Mouse (Mus musculus) midbrain, embryonic 16.5 days (tissue): ENCODE measurements at regions not wholly inside any gene's neighbourhood (a gene's known extent, or its start where the extent isn't known, plus 50 kb on each side); places are given as distances from the start of the nearest gene placed in this dataset.

Experiments
- ATAC-seq: fragments of 200-750 bp; cut with Nextera tagmentation; 2 replicates; pipeline ENCODE4 v1.8.0; 2017; ENCODE audit warnings: moderate TSS enrichment
- H3K27ac ChIP-seq: fragments of 300-500 bp; sonication (generic); 2 replicates; pipeline ENCODE4 v1.5.1; 2014; ENCODE audit warnings: mild to moderate bottlenecking, low read length, mixed read lengths
- H3K27me3 ChIP-seq: fragments of 300-500 bp; sonication (generic); 2 replicates; pipeline ENCODE4 v1.6.1; 2014; ENCODE audit warnings: low read depth, low read length, mixed read lengths; ENCODE audit not compliant: control insufficient read depth, insufficient read depth
- H3K36me3 ChIP-seq: fragments of 300-500 bp; sonication (generic); 2 replicates; pipeline ENCODE4 v1.6.1; 2014; ENCODE audit warnings: mild to moderate bottlenecking, low read length, moderate library complexity, mixed read lengths; ENCODE audit not compliant: control insufficient read depth, insufficient read depth
- H3K4me1 ChIP-seq: fragments of 300-500 bp; sonication (generic); 2 replicates; pipeline ENCODE4 v1.6.1; 2014; ENCODE audit warnings: mild to moderate bottlenecking, low read length, mixed read lengths; ENCODE audit not compliant: control insufficient read depth, insufficient read depth
- H3K4me2 ChIP-seq: fragments of 300-500 bp; sonication (generic); 2 replicates; pipeline ENCODE4 v1.6.1; 2014; ENCODE audit warnings: mild to moderate bottlenecking, low read length, mixed read lengths
- H3K4me3 ChIP-seq: fragments of 300-500 bp; sonication (generic); 2 replicates; pipeline ENCODE4 v1.5.1; 2014; ENCODE audit warnings: low read depth, mild to moderate bottlenecking, low read length, moderate library complexity, mixed read lengths
- H3K9ac ChIP-seq: fragments of 300-500 bp; sonication (generic); 2 replicates; pipeline ENCODE4 v1.6.1; 2014; ENCODE audit warnings: low read depth, low read length, mixed read lengths
- H3K9me3 ChIP-seq: fragments of 300-500 bp; sonication (generic); replicated peaks from 2 replicates; pipeline ENCODE4 v1.6.1; 2014; ENCODE audit warnings: mild to moderate bottlenecking, low read length, mixed read lengths; ENCODE audit not compliant: control insufficient read depth, poor library complexity, severe bottlenecking
- WGBS: fragments of 180-500 bp; shearing (Covaris S2); extraction: QIAGEN DNeasy Blood & Tissue Kit; methylation state at CpG from one replicate; pipeline ENCODE4 v1.1.7; 2014; 5-methylcytosine and 5-hydroxymethylcytosine counted together

DNA sequence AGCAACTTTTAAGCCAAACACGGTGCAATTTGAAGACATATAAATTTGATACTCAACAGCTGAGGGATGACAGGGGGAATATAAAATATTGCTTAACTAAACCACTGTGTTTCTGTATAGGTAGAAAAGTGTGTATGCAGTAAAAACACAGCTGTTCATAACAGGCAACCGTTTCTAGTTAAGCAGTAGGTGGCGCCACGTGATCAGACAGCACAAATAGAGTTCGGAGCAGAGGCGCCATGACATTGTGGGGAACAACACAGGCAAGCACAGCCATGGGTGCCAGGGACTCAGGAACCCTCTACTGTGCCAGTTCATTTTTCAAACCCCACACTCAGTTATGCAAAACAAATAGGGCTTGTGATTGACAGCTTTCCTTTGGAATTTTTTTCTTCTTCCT, 304.1 kb upstream of the Zc3h15 start:
- ATAC-seq: no peak
- Histone ChIP-seq H3K27ac (no peak overlapping the region), H3K4me1 (no peaks in the 10 kb centered on the region), H3K27me3 (no peaks in the 10 kb centered on the region), H3K9ac (no peak overlapping the region), H3K4me3 (no peak overlapping the region), H3K9me3 (no peaks in the 10 kb centered on the region), H3K4me2 (no peak overlapping the region), H3K36me3 (no peaks in the 10 kb centered on the region)
- WGBS: 91% methylated on average over 6 of the region's 6 CpGs
